Mouse (Mus musculus): ENCODE measurements around the gene Ankrd40. TPM values are rescaled to one million over a fixed set of nuclear protein-coding genes. Genes with fewer than 3 reads are reported as not detected.

The Ankrd40 gene
- polyA plus RNA-seq, 1 experiment from 2014 or later, result 20.4 TPM

Other genes with a start within 250 kb of the Ankrd40 start
- 16.7 and 24.1 TPM in 2 replicates for gene Tob1, start 116.5 kb upstream of the Ankrd40 start, polyA plus RNA-seq (2014; fragmentation: Nextera tagmentation; extraction: Ambion mirVana)
- 1.3 and 1.7 TPM in 2 replicates for gene Wfikkn2, start 82.0 kb upstream of the Ankrd40 start, polyA plus RNA-seq (2014; fragmentation: Nextera tagmentation; extraction: Ambion mirVana)
- gene Gm21885, start 46.1 kb upstream of the Ankrd40 start, polyA plus RNA-seq (2014; fragmentation: Nextera tagmentation; extraction: Ambion mirVana), result 1.1 and 1.6 TPM in 2 replicates
- gene Luc7l3, start 6.0 kb upstream of the Ankrd40 start, polyA plus RNA-seq (2014; fragmentation: Nextera tagmentation; extraction: Ambion mirVana), result 89.6 and 96.3 TPM in 2 replicates
- 1.5 and 2.1 TPM in 2 replicates for gene Abcc3, start 65.0 kb downstream of the Ankrd40 start, polyA plus RNA-seq (2014; fragmentation: Nextera tagmentation; extraction: Ambion mirVana)
- gene Cacna1g, start 146.2 kb downstream of the Ankrd40 start, polyA plus RNA-seq (2014; fragmentation: Nextera tagmentation; extraction: Ambion mirVana), result 11.1 and 11.5 TPM in 2 replicates
- gene Spata20, start 158.2 kb downstream of the Ankrd40 start, polyA plus RNA-seq (2014; fragmentation: Nextera tagmentation; extraction: Ambion mirVana), result 0.08 and 0.24 TPM in 2 replicates
- gene Epn3, start 172.0 kb downstream of the Ankrd40 start, polyA plus RNA-seq (2014; fragmentation: Nextera tagmentation; extraction: Ambion mirVana), result 1.8 TPM in 2 replicates
- 1.8 and 2.5 TPM in 2 replicates for gene Mycbpap, start 193.7 kb downstream of the Ankrd40 start, polyA plus RNA-seq (2014; fragmentation: Nextera tagmentation; extraction: Ambion mirVana)
- gene Rsad1, start 221.3 kb downstream of the Ankrd40 start, polyA plus RNA-seq (2014; fragmentation: Nextera tagmentation; extraction: Ambion mirVana), result 2.9 and 3.8 TPM in 2 replicates
- 0.77 and 1.2 TPM in 2 replicates for gene Chad, start 237.0 kb downstream of the Ankrd40 start, polyA plus RNA-seq (2014; fragmentation: Nextera tagmentation; extraction: Ambion mirVana)

Data from intestine, embryonic 14.5 days (tissue).